Mouse (Mus musculus): ENCODE measurements around the gene Xpo1.
"Not testable (repeated sequence)": the region's sequence is repeated elsewhere in the genome, so short reads cannot be mapped to it uniquely, and the experiment has no call there.

The Xpo1 gene

DNA sequence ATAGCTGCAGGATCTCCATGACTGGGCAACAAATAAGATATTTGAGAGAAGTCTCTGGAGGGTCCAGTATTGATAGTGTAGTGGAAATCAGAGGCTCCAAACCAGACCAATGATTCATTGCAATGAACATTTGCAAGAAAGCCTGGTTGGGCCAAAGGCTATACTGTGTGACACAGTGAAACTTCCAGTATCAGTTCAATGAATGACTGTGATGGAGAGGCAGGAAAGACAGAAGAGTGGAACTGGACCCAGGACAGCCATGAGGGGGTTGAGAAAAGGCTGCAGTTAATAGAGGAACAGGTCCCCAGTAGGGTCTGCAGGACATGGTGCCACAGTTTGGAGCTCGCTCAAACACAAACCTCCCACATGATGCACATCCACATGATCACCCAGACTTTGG, 44.1 kb downstream of the Xpo1 start:
- no peak for DNase-seq (ENCODE audit: low spot score in 2 of 2)

DNA sequence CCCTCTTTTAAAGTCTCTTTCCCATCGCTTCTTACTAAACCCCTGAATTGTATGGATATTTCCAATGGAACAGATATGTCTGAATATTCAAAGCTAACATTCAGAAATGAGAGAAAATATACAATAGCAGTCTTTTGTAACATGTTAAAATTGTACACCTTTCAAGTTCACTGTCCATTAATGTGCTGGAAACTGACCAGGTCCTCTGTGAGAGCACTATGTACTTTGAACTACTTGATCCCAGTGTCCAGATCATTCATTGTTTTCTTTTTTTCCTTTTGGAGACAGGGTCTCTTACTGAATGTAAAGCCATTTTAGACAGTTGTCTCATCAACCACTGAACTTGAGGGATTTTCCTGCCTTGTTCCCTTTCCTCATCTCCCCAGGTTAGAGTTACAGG, 47.3 kb downstream of the Xpo1 start:
- DNase-seq (ENCODE audit: low spot score in 2 of 2) = no peak

DNA sequence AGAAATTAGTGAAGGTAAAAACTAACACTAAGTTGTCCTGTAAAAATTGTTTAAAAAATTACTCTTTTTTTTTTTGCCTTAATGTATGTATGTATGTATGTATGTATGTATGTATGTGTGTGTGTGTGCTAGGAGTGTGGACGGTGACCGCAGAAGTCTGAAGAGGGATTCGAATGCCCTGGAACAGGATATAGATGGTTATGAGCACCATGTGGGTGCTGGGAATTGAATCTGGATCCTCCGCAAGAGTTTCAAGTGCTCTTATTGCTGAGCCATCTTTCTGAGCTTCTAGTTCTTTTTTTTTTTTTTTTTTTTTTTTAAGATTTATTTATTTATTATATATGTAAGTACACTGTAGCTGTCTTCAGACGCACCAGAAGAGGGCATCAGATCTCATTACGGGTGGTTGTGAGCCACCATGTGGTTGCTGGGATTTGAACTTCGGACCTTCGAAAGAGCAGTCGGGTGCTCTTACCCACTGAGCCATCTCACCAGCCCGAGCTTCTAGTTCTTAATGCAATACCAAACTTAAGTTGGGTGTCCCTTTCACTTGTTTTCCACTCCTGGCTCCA, 49.3 kb downstream of the Xpo1 start:
- DNase-seq (ENCODE audit: low spot score in 2 of 2) = not testable (repeated sequence)

DNA sequence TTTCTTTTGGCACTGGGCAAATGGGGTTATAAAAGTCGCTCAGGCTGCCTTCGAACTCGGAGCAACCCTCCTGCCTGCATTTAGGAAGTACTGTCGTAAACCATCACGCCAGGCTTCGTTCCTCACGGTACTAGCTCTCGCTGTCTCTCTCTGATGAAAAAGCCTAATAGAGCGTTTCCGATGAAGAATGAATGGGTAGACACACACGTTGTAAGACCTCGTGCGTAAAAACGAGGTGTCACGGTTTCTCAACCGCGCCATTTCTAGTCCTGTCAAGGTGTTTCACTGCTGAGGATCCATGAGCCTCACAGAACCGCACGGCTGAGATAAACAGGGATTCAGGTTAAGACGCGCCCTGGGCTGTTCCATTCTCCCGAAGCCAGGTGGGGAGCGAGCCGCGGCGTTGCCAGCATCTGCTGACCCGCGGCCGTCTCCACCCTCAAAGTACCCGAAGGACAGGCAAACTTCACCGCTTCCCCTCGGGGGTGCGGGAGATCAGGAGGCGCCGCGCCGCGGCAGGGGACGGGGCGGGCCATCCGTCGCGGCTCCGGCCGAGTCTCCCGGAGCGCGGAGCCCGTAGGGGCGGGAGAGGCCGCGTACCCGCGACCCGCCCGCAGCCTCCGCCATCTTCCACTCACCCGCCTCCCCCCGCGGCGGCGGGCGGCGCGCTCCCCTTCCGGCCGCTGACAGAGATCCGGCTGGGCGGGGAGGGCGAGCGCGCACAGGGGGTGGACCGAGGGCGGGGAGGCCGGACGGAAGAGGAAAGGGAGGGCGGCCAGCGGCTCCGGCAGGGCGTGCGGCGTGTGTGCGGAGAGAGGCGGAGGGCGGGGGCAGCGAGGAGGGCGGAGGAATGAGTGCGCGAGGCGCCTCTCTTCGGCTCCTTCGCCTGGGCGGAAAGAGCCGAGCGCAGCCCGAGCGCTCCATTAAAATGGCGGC, 50.1 kb downstream of the Xpo1 start:
- DNase-seq (ENCODE audit: low spot score in 2 of 2) = peak; percentile 91 to 92

DNA sequence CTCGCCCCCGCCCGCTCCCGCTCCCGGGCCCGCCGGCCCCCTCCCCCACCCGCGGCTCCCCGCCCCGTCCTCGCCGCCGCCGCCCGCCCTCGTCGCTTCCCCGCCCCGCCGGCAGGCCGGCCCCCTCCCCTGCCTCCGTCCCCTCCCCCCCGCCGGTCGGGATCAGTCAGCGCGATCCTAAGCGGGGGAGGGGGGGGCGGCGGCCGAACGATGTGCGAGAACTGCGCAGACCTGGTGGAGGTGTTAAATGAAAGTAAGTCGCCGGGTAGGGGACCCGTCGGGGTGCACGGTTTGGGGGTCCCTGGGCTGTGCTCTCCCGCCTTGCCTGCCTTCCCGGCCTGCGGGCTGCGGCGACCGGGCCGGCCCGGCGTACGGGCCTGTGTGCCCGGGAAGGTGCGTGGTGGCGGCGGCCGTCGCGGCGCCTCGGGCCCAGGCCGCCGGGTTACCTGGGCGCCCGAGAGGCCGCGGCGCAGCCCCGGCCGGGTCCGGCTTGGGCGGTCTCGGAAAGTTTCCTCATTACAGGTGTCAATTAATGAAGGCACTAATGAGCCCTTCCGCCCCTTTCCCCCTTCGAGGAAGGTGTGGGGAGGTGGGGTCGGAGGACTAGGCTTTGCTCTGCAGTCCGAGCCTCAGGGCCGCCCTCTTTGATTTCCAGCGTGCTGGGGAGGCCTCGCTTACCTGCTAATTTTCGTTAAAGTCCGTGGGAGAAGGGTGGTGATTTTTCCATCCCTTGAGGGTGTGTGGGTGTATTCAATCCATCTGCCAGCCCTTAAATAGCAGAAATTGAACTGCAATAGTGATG, 51.1 kb downstream of the Xpo1 start, which contains the start of gene Usp34:
Usp34 (plus strand) TSS at position 132 of the 802 bp plus-strand sequence.
- DNase-seq (ENCODE audit: low spot score in 2 of 2) = peak; percentile 43 to 50

DNA sequence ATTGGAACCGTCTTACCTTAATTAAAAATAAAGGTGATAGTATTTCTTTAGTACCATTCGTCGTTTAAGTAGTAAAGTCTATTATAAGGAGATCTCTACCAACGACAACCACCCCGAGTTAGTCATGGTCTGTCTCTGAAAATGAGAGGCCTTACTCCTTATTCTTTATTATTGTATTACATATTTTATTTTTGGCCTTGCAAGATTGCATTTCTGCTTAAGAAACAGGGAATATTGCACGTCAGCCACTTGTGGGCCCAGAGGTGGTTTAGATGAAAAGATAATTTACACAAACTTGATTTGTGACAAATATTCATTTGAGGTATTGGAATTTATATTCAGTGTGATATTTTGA, 51.7 kb downstream of the Xpo1 start:
- DNase-seq (ENCODE audit: low spot score in 2 of 2) = no peak

DNA sequence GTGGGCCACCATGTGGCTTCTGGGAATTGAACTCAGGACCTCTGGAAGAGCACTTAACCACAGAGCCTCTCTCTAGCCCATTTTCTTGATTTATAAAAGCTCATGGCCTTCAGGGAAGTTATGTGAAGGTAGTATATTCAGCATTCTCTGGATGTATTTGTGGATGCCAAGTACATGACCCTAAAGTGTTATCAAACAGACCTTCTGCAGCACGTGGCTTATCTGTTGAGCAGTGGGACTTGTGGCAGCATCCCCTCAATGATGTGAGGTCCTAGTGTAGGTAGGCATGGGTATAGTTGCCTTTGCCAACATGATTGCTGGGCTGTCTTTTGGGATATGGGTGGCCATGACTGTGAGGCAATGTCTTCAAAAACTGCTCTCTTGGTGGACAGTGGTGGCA, 57.7 kb downstream of the Xpo1 start:
- DNase-seq (ENCODE audit: low spot score in 2 of 2) = no peak

DNA sequence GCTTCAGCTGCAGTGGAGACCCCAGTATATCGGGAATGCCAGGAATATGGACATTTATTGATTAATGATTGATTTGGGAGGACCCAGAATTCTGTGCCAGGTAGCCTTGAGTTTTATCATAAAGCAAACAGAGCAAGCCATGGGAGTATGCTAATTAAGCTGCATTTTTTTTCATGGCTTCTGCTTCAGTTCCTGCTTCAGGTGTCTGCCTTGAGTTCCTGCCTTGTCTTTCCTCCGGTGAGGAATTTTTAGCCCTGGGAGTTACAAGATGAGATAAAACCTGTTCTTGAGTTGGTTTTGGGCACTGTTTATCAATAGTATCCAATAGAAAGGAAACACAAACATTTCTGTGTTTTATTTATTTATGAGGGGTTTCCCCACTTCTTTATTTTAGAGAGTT, 73.6 kb downstream of the Xpo1 start:
- DNase-seq (ENCODE audit: low spot score in 2 of 2) = no peak

DNA sequence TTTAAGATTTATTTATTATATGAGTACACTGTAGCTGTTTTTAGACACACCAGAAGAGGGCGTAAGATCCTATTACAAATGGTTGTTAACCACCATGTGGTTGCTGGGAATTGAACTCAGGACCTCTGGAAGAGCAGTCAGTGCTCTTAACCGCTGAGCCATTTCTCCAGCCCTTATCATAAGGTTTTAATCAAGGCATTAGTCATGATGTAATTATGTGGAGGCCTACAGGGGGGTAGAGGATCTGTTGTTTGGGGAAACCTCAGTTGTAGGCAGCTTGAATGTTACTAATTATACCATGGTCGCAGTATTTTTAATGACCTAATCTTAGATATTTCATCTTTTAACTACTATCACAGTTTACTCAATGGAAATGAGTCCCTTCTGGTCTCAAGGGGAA, 76.3 kb downstream of the Xpo1 start:
- no peak for DNase-seq (ENCODE audit: low spot score in 2 of 2)

DNA sequence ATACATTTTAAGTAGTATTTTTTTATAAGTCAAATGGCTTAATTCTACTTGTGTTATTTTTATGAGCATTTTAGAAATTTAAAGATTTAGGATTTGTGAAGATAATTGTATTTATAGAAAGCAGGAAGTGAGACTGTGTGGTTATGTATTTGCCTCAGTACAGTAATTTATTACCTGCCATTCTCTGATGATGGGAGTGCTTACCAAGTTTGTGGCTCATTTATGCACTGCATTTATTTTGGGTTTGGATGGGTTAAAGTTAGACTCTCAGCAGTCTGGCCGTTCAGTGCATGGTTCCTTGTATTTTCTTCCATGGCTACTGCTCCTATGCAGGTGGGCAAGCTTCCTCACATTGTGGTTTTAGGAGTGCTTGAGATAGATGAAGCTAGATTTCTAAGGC, 79.3 kb downstream of the Xpo1 start:
- no peak for DNase-seq (ENCODE audit: low spot score in 2 of 2)
